26 mouse cellular contexts compared by ENCODE assay signal in genomic region chr1:43300676-43301075, GRCm38 (mm10).
A peak's percentile ranks its signal among the peaks of the same experiment; 100 is the strongest.
DNase-seq lines count a peak whose midpoint lies in the region; ATAC-seq and TF ChIP-seq lines count a peak whose summit lies in the region.
"Had no signal": no experiment of that assay in that cellular context is flagged by ENCODE, and none has a peak within 500 bp of the region (broad histone marks: within the 10 kb centered on the region; RNA-seq: fewer than 3 reads in every experiment).

No protein-coding gene starts in this region.

- no peak for TF ChIP-seq POLR2A in thymus, adult 2 months (IDR thresholded peaks at IDR 0.05; ENCODE audit: control insufficient read depth, extremely low read depth, insufficient read depth, low read length, poor library complexity)
- no peak for TF ChIP-seq POLR2A in MEL (IDR thresholded peaks at IDR 0.05; ENCODE audit: control insufficient read depth in 1 of 2, insufficient read depth in 1 of 2, low read depth in 1 of 2, low read length in 2 of 2, poor library complexity in 1 of 2)

- no peak for TF ChIP-seq EP300 in MEL (IDR thresholded peaks at IDR 0.05; ENCODE audit: low read depth in 1 of 2, low read length in 2 of 2)
- TF ChIP-seq EP300 in liver, postnatal 0 days (IDR thresholded peaks at IDR 0.05; ENCODE audit: low read depth), result no peak

- no peak for TF ChIP-seq CTCF in thymus, adult 2 months (IDR thresholded peaks at IDR 0.05; ENCODE audit: borderline replicate concordance, control insufficient read depth, extremely low read depth, insufficient read depth, low read length, poor library complexity)
- no peak for TF ChIP-seq CTCF in MEL (IDR thresholded peaks at IDR 0.05 in 2 of 3, conservative IDR thresholded peaks at IDR 0.05 in 1 of 3; ENCODE audit: control insufficient read depth in 1 of 3, insufficient read depth in 1 of 3, low read depth in 2 of 3, low read length in 3 of 3, poor library complexity in 1 of 3, severe bottlenecking in 1 of 3)
- TF ChIP-seq CTCF in liver, postnatal 0 days (IDR thresholded peaks at IDR 0.05; ENCODE audit: low read depth), result no peak

- 0 out of 2 replicates have a peak overlapping the region, but pooled peaks have one; percentile 27 for H3K27ac ChIP-seq in thymus, adult 2 months (ENCODE audit: control insufficient read depth, insufficient read depth, low read length)
- no peak overlapping the region for H3K27ac ChIP-seq in MEL (ENCODE audit: control insufficient read depth, low read depth, low read length)
- H3K27ac ChIP-seq in liver, postnatal 0 days (ENCODE audit: low read depth), result no peak overlapping the region
- H3K27ac ChIP-seq: embryonic facial prominence, embryonic 12.5 days; embryonic facial prominence, embryonic 15.5 days; gastrocnemius, adult 2 months; heart, embryonic 13.5 days; hindbrain, embryonic 14.5 days; hindbrain, postnatal 0 days had no signal

- no peak for ATAC-seq in liver, postnatal 0 days
- ATAC-seq: forebrain, postnatal 0 days; inflammation-experienced regulatory T-cells, adult 6 months; Patski had no signal

- no peak overlapping the region for H3K4me2 ChIP-seq in liver, postnatal 0 days (ENCODE audit: low read depth, low read length)
- H3K4me2 ChIP-seq: embryonic facial prominence, embryonic 12.5 days; embryonic facial prominence, embryonic 15.5 days; heart, embryonic 13.5 days; hindbrain, embryonic 14.5 days had no signal

- H3K4me1 ChIP-seq in thymus, adult 2 months (replicated peaks; ENCODE audit: control insufficient read depth, insufficient read depth, low read length), result peaks cover 23% of the 10 kb centered on the region
- peaks cover 0 to 13% of the 10 kb centered on the region in 2 experiments; a peak in 2 of 4 replicates for H3K4me1 ChIP-seq in MEL (ENCODE audit: control insufficient read depth in 1 of 2, insufficient read depth in 2 of 2, low read length in 2 of 2)
- H3K4me1 ChIP-seq in liver, postnatal 0 days (ENCODE audit: insufficient read depth), result 0 out of 2 replicates have a peak, but pooled peaks cover 3% of the 10 kb centered on the region
- H3K4me1 ChIP-seq: embryonic facial prominence, embryonic 15.5 days had no signal

- no peaks in the 10 kb centered on the region for H3K9me3 ChIP-seq in MEL (replicated peaks; ENCODE audit: insufficient read depth, low read length)
- no peaks in the 10 kb centered on the region for H3K9me3 ChIP-seq in liver, postnatal 0 days (ENCODE audit: low read length)
- H3K9me3 ChIP-seq: embryonic facial prominence, embryonic 12.5 days; embryonic facial prominence, embryonic 15.5 days; heart, embryonic 13.5 days had no signal

- TF ChIP-seq RAD21 in MEL (IDR thresholded peaks at IDR 0.05; ENCODE audit: low read depth, low read length), result no peak

- no peak overlapping the region for H3K4me3 ChIP-seq in thymus, adult 2 months (ENCODE audit: control insufficient read depth, insufficient read depth, low read length)
- H3K4me3 ChIP-seq in MEL (ENCODE audit: control insufficient read depth in 1 of 2, insufficient read depth in 1 of 2, low read depth in 2 of 2, low read length in 2 of 2), result no peak overlapping the region
- no peak overlapping the region for H3K4me3 ChIP-seq in liver, postnatal 0 days (ENCODE audit: low read depth, low read length)
- H3K4me3 ChIP-seq: embryonic facial prominence, embryonic 12.5 days; embryonic facial prominence, embryonic 15.5 days; gastrocnemius, adult 2 months; heart, embryonic 13.5 days had no signal

- no peaks in the 10 kb centered on the region for H3K79me2 ChIP-seq in MEL (ENCODE audit: control insufficient read depth, insufficient read depth, low read length, poor library complexity)

- no peak overlapping the region for H3K9ac ChIP-seq in MEL (ENCODE audit: control insufficient read depth, low read depth, low read length, poor library complexity, severe bottlenecking)
- no peak overlapping the region for H3K9ac ChIP-seq in liver, postnatal 0 days (replicated peaks)
- H3K9ac ChIP-seq: embryonic facial prominence, embryonic 12.5 days; embryonic facial prominence, embryonic 15.5 days; forebrain, postnatal 0 days; heart, embryonic 13.5 days; hindbrain, embryonic 14.5 days had no signal

- DNase-seq in thymus, adult 2 months, result no peak
- DNase-seq in thymus, postnatal 25 days, result no peak
- DNase-seq in MEL (ENCODE audit: low read depth, low spot score), result peak; percentile 8
- DNase-seq in thymus, postnatal 14 days, result peak; percentile 33
- DNase-seq in liver, postnatal 0 days, result no peak
- DNase-seq in kidney, adult 8-10 months, result no peak
- DNase-seq: adrenal gland, postnatal 10 days; B cell, adult 2 months; cerebellum, adult 11 months; cerebellum, adult 2 months; cerebellum, adult 9-11 months; cerebellum, postnatal 25 days; gastrocnemius, adult 2 months; gastrocnemius, postnatal 14 days; heart, adult 18-20 months; heart, postnatal 14 days; heart, postnatal 4 days had no signal

- WGBS in thymus, adult 2 months, result 49% methylated on average over 5 of the region's 5 CpGs
- WGBS in liver, postnatal 0 days (ENCODE audit: insufficient replicate concordance), result 66% methylated on average over 5 of the region's 5 CpGs

- H3K27me3 ChIP-seq in thymus, adult 2 months (ENCODE audit: control insufficient read depth, insufficient read depth, low read length), result no peaks in the 10 kb centered on the region
- no peaks in the 10 kb centered on the region for H3K27me3 ChIP-seq in MEL (ENCODE audit: control insufficient read depth in 1 of 2, insufficient read depth in 2 of 2, low read length in 2 of 2)
- H3K27me3 ChIP-seq in liver, postnatal 0 days (ENCODE audit: insufficient read depth, low read length), result no peaks in the 10 kb centered on the region
- H3K27me3 ChIP-seq: CH12.LX; embryonic facial prominence, embryonic 12.5 days; Patski had no signal

- H3K36me3 ChIP-seq in thymus, adult 2 months (ENCODE audit: control insufficient read depth, insufficient read depth, low read length), result no peaks in the 10 kb centered on the region
- H3K36me3 ChIP-seq in MEL (ENCODE audit: control insufficient read depth in 1 of 2, insufficient read depth in 2 of 2, low read length in 2 of 2), result no peaks in the 10 kb centered on the region
- no peaks in the 10 kb centered on the region for H3K36me3 ChIP-seq in liver, postnatal 0 days (replicated peaks; ENCODE audit: insufficient read depth, low read length)
- H3K36me3 ChIP-seq: embryonic facial prominence, embryonic 12.5 days; embryonic facial prominence, embryonic 15.5 days; heart, embryonic 13.5 days had no signal

TF ChIP-seq in MEL, 35 proteins besides CTCF, POLR2A, EP300 and RAD21:
- TF ChIP-seq ETS1 (IDR thresholded peaks at IDR 0.05; ENCODE audit: low read depth, low read length) (no peak), MAZ (IDR thresholded peaks at IDR 0.05; ENCODE audit: low read depth, low read length) (no peak), USF1 (IDR thresholded peaks at IDR 0.05; ENCODE audit: low read depth, low read length) (no peak), ZMIZ1 (IDR thresholded peaks at IDR 0.05; ENCODE audit: low read depth, low read length) (no peak), ZC3H11A (IDR thresholded peaks at IDR 0.05; ENCODE audit: low read depth, low read length) (no peak)

Comparison
In these comparisons a context has a peak if more than half of its experiments do, and no peak if none do; other contexts are left out.
1. DNase-seq: peak in MEL (single experiment) and thymus, postnatal 14 days (single experiment); none in thymus, adult 2 months (single experiment), thymus, postnatal 25 days (single experiment), liver, postnatal 0 days (single experiment) and kidney, adult 8-10 months (0 of 2).